Mouse (Mus musculus) MN1 (cell line): ENCODE measurements around the gene Ubr4.
"Not testable (repeated sequence)": the region's sequence is repeated elsewhere in the genome, so short reads cannot be mapped to it uniquely, and the experiment has no call there.

Experiments
- DNase-seq: peaks from one replicate; pipeline ENCODE4 v3.0.0-alpha.2; 2016; ENCODE audit warnings: low spot score

The Ubr4 gene

DNA sequence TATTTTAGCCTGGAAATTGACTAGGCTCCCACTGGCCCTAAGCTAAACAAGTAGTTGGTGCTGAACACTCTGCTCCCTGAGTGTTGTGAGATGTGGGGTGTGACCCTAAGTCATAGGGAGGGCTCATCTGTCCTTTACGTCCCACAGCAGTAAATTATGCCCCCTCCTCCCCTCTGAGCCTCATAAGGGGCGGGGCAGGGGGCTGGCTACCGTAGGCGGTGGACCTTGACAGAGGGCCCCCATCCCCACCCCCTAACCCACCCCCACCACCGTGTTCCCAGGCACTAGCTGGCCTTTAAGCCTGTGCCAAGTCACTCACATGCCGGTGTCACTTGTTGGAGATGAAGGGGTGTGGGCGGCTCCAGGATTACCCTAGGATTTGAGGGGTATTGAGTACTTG lies 132.1 kb downstream of the Ubr4 start:
- DNase-seq, result no peak

DNA sequence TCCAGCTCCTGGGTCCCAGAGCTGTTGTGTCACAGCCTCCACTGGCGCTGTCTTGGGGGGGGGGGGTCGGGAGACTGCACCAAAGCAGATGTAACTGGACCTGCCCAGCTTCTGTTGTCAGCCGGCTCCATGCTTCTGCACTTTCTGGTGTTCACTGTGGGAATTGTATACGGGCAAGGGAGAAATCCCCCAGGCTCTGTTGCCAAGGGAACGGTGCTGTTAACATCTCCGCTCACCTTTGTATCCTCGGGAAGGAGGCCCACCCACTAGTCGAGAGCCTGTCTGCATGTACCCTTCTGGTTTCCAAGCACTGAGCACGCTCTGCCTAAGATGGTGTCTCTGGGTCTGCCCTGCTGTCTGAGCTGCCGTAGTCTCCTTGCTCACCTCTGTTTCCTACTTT lies 134.7 kb downstream of the Ubr4 start:
- no peak for DNase-seq

- DNase-seq, result no peak
Observed at GRCm38 (mm10) chr4:139488325-139488724, 135.9 kb downstream of the Ubr4 start.

- DNase-seq, result peak; percentile 23
Observed at GRCm38 (mm10) chr4:139489946-139490345, 137.5 kb downstream of the Ubr4 start.

DNA sequence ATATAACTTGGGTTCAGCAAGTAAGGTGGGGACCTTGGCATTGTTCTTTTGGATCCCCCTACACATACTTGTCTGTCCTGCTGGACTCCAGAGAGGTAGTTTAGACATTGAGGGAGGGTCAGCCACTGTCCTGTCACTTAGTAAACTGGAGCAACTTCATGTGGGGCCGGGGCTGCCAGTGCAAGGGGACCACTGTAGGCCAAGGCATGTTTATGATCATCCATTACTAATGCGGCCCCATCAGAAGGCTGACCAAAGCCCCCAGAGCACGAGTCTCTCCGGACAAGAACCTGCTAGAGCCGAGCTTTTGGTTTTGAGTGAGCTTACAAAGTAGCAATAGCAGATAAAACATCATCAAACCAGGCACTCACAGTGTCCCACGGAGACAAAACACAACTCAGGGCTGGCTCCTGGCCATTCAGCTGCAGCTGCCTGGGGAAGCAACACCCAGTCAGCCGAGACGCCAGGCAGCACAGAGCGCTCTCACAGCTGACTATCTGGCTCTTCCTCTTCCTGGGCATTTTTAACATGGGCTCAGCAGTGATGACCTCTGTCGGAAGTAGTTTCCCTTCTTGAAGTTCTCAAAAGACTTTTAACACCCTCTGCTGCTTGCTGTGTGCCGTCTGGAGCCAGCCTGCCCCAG lies 138.1 kb downstream of the Ubr4 start:
- no peak for DNase-seq

DNA sequence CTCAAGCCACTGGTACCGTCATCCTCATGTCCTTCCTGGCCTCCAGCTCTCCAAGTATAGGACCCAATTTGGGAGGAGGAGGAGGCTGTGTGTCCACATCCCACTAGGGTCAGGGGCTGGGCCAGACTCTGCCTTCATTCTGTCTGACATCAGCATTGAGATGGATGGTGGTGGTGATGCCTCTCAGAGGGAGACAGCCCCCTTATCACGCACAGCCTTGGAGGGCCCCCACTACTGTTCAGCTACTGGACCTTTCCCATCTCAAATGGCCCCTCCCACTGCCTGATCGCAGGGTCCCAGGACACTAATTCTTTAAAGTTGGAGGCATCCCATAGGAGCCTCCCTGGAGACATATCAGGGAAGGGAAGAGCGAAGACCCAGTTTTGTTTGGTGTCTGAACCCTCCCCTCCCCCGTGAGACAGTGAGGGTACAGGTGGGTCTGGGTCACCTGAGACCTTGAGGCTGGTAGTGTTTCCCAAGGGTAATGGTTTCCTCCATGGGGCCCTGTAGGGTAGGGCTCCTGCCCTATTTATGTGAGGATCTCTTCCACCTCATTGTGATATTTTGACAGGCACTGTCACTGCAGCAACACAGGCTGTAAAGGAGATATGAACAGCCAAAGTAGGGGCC lies 139.2 kb downstream of the Ubr4 start:
- DNase-seq, result no peak

DNA sequence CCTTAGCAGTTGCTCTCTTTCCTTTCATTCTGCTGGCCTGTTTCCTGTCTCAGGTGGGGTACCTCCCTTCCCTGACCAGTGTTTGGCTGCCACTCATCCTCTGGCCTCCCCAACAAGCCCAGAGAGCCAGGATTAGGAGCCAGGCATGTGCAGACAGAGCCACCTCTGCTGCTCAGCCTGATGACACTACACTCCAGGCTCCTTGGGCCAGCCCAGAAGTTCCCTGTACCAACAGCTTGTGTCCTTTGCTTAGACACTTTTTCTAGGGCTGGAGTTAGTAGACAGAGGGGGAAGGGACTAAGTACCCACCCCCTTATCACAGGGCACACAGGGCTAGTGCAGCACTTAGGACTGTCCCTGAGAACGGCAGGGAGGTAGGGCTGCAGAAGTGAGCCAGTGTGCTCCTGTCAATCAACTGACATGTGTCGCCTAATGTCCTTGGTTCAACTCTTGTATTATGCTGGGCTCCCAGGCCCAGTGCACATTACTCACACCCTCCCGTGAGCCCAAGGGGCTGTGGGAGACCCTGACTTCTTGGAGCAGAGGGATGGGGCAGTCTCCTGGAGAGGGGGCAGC lies 139.9 kb downstream of the Ubr4 start:
- DNase-seq, result no peak

DNA sequence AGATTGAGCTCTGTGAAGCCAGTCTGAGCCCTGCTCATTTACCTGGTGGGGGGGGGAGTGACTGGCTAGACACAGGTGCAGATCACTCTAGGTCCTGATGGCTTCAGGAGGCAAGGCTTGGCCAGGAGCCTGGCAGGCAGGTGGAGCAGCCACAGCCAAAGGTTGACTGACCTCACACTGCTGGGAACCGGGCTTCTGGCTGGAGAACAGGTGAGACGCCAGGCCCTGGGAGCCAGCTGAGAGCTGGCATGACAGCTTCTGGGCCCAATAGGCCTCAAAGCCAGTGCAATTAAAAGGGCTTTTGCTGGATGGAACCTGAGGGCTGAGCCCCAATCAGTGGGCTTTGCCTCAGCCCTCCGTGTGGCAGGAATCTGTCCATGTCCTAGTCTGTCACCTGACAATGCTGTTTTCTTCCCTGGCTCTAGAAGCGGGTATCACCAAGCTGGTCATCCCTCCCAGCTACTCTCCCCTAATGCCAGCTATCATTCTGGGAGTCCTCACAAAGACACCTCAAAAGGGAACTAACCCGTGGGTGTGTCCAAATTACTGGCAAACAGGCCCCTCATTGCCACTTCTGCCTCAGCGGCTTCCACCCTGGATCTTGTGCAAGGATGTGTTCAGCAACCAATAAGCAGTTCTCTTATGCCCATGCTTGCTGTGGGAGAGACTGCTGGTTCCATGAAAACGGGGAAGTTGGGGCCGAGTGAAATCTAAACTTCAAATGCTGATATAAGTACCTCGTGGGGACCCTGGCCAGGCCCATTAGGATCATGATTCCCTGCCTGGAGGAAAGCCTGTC lies 141.0 kb downstream of the Ubr4 start:
- no peak for DNase-seq

- no peak for DNase-seq
Observed at GRCm38 (mm10) chr4:139500814-139501213, 148.4 kb downstream of the Ubr4 start.

DNA sequence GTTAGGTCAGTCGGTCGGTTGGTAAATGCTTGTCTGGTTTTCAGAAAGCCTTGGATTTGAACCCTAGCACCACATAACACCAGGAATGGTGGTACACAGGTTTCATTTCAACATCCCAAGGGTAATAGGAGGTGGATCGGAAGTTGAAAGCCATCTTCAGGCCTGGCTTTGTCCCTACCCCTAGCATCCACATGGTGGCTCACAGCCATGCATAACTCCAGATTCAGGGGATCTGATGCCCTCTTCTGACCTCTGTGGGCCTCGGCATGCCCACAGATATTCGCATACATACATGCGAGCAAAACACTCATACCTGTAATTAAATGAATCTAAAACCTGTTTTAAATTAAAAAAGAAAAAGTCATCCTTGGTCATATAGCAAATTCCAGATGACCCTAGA lies 149.3 kb downstream of the Ubr4 start:
- no peak for DNase-seq

DNA sequence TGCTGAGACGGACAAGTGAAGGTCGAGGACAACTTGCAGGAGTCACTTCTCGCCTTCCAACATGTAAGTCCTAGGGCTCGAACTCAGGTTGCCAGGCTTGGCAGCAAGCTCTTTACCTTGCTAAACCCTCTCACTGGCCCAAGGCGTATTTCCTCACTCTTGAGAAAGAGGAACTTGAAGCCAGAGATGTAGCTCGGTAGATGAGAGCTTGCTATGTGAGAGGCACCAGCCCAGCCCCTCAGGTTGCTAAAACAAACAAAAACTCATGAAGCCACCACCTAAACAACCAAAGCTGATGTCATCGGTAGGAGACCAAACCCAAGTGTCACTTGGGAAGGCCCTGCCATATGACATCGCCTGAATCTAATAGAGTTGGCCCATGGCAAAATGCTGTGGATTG lies 151.5 kb downstream of the Ubr4 start:
- DNase-seq, result no peak

DNA sequence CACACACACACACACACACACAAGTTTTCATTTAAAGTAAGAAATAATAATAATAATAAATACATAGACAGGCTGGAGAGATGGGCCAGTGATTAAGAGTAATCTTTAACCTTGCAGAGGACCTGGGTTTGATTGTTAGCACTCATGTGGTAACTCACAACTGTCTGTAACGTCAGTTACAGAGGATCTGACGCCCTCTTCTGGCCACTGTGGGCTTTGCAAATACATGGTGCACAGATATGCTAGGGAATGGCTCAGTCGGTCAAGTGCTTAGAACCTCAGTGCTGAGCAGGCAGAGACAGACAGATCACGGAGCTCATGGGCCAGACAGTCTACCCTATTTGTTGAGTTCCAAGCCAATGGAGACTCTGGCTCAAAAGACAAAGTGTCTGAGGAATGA lies 153.3 kb downstream of the Ubr4 start:
- DNase-seq, result no peak

DNA sequence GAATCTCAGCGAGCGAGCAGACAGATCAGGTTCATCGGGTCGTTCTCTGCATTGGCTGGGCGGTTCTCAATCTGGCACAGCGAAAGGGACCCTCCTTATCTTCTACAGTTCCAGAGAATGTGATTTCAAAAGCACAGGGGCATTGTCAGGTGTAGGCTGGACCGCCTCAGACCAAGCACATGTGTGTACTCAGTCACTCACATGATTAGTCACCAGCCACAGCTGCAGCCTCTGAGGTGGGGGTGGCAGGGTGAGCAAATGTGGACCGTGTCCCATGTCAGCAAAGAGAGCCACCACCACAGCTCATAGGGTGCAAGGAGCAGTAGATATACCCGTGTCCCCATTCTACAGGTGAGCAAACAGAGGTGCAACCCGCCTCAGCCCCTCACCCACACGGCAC lies 154.3 kb downstream of the Ubr4 start:
- no peak for DNase-seq

DNA sequence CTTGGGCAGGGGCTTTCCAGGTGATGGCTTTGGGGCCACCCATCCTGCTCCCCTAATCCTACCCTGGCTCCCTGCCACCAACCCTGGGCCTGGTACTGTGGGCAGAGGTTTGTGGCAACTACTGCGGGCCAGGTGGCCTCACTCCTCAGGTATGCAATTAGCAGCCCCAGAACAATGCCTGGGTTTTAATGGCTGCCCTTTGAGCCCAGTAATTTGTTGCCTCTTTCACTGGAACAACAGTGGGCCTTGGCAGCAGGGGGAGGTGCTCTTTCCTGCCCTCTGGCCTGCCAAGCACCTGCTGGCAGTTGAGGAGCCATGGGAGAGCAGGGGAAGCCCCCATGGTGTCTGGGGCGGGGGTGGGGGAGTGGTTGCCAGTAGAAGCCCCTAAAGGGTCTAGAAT lies 156.7 kb downstream of the Ubr4 start:
- no peak for DNase-seq

GRCm38 (mm10) chr4:139511557-139511956 lies 159.1 kb downstream of the Ubr4 start:
- DNase-seq, result no peak

DNA sequence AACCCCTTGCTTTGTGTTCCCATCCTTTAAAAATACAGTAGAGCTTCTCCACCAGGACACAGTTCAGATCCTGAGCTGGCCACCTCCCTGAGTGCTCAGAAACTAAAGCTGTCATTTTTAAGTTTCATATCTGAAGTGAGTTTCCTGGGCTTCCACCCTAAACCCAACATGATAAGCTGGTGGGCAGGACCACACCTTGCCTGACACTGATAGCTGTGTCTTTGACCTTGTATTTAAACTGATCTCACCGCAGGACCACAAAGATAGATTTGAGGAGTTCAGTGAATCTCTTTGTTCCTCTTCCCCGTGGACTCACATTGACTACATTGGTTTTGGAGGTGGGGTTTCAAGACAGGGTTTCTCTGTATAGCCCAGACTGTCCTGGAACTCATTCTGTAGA lies 160.6 kb downstream of the Ubr4 start:
- DNase-seq, result no peak

DNA sequence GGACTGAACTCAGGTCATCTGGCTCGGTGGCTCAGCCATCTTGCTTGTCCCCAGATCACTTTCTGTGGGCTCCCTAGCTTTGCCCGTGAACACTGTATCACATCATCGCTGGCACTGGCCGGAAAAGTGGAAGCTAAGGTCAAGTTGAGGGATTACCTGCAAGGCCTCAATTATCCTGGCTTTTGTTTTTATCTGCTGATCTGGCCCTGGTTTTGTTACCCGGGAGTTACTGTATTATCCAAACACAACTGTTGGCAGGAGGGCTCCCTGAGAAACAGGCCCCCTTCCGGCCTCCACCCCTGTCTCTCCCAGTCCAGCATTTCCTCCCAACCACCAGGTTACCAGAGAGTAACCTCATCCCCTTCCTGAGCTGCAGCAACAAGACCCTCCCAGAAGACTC lies 166.8 kb downstream of the Ubr4 start:
- no peak for DNase-seq

DNA sequence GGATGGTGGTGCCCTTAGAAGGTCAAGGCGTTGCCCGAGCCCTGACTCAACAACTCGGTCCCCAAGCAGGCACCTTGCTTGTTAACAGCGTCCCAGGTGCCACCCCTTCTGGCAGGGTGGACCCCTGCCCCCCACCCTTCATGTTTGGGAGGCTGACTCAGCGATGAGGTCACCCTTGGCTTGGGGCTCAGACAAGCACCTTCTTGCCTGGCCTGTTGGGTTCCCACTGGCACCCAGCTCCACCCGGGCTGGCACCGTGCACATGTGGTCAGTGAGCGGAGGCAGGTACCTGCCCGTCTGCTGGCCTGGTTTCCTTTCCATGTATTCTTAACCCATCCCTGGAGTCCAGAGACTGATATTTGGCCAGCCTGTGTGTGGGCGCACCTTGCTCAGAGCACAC lies 169.5 kb downstream of the Ubr4 start:
- DNase-seq, result no peak

- DNase-seq, result peak; percentile 23
Observed at GRCm38 (mm10) chr4:139526475-139526874, 174.1 kb downstream of the Ubr4 start.

DNA sequence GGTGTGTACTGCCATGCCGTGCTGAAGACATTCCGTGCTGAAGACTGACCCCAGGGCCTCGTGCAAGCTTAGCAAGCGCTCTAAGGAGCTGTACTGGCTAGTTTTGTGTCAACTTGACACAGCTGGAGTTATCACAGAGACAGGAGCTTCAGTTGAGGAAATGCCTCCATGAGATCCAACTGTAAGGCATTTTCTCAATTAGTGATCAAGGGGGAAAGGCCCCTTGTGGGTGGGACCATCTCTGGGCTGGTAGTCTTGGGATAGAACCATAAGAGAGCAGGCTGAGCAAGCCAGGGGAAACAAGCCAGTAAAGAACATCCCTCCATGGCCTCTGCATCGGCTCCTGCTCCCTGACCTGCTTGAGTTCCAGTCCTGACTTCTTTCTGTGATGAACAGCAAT lies 177.8 kb downstream of the Ubr4 start, which contains the start of gene Iffo2:
Iffo2 (plus strand) TSS at position 301 of the 400 bp plus-strand sequence.
- DNase-seq, result not testable (repeated sequence)

DNA sequence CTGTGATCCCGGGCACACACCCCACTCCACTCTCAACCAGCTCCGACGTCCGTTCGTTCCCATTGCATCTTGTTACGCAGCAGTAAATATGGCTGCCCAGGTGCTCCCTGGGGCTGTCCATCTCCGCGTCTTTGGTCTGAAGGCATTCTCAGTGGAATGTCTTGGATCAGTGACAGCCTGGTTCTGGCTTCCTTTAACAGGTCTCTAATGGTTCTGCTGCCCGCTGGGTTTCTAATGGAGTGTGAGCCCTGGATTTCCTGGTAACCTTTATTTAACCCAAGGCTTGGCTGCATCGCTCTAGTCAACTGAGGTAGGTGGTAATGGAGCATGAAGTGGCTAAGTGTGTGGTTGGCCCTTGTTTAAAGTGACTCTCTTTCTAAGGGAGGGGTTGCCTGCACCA lies 179.7 kb downstream of the Ubr4 start:
- no peak for DNase-seq

DNA sequence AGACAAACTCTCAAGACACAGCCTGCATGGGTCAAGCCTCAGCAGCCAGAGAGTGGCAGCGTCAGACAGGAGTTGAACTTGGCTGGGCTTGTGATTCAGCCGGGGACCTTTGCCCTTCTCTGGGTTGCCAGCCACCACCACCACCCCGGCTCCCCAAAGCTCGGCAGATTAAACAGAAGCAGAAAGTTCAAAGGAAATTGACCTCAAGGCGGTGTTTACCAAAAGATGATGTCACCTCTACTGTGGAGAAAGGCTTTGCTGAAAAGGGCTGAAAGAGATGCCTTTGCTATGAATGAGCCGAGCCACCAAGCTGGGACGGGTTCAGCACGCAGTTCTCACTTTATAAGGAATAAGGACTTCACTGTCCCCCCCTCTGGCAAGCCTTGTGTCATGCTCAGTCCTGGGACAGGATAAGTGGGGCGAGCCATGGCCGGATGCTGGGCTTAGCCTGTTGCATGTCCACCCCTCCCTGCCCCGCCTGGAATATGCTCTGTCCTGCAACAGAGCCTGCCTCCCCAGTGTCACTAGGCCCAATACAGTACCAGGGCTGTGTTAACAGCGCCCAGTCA lies 182.8 kb downstream of the Ubr4 start:
- DNase-seq, result no peak

DNA sequence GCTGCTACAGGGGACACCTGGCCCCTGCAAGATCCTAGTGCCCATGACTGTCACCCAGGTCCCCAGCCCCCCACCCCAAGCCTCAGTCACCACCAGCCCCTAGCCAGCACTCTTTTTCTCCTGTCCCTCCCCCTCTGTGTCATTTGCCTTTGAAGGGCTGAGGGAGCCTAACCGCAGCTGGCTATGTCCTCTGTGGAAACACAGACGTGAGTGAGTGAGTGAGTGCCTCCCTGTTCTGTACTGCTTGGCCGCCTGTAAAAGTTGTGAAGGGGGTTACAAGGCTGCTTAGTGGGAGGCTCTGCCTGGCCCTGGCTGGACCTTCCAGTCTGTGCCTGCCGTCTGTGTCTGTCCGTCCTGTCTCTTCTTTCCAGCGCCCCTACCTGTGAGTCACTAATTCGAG lies 183.3 kb downstream of the Ubr4 start:
- DNase-seq, result no peak
